Mouse (Mus musculus): ENCODE data around the gene Lrtm2. TPM values are rescaled to one million over a fixed set of nuclear protein-coding genes. Genes with fewer than 3 reads are reported as not detected.
A peak's percentile ranks its signal among the peaks of the same experiment; 100 is the strongest.

Lrtm2 gene
- polyA plus RNA-seq, 1 experiment from 2014 or later, result 0.28 TPM

GRCm38 (mm10) chr6:119329215-119329714 lies 1.3 kb downstream of the Lrtm2 start:
- no peak overlapping the region for H3K4me2 ChIP-seq (ENCODE audit: low read depth)
- no peak overlapping the region for H3K4me3 ChIP-seq (ENCODE audit: low read depth, low read length)
- DNase-seq (ENCODE audit: low spot score), result peak; percentile 29
- no peak overlapping the region for H3K9ac ChIP-seq (ENCODE audit: low read length)
- 4% methylated on average over 8 of the region's 8 CpGs for WGBS
- H3K36me3 ChIP-seq (ENCODE audit: control insufficient read depth, insufficient read depth, low read length), result no peaks in the 10 kb centered on the region
- no peak overlapping the region for H3K27ac ChIP-seq (ENCODE audit: low read depth, low read length)
- H3K27me3 ChIP-seq (ENCODE audit: control insufficient read depth, insufficient read depth, low read length), result peaks cover 37% of the 10 kb centered on the region
- no peaks in the 10 kb centered on the region for H3K9me3 ChIP-seq (ENCODE audit: control insufficient read depth, low read length)
- 0 out of 2 replicates have a peak, but pooled peaks have one; percentile 33 for ATAC-seq (ENCODE audit: insufficient read depth, low FRiP score, low TSS enrichment)
- H3K4me1 ChIP-seq (ENCODE audit: control insufficient read depth, insufficient read depth, low read length), result peaks cover 4% of the 10 kb centered on the region; the same call in 1 of the 2 replicates

DNA sequence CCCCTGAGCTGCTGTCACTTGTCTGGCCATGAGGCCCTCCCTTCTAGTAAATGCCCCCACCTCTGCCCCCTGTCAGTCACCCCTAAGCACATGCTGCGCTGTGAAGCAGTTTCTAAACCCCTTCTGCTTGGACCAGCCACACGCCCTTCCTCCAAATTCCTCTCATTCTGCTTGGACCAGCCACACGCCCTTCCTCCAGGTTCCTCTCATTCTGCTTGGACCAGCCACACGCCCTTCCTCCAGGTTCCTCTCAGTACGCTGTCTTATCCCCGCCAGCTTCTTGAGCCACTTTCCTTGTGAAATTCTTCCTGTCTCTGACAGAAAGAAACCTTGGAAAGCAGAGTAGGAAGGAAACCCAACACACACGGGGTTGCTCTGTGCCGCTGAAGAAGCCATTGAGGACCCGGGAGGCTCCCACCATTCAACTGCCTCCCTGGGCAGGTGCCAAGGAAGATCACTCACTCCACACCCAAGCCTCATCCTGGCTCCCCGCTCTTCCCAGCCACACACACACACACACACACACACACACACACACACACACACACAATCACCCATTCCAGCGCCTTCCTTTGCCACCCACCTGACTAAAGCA lies 1.9 kb downstream of the Lrtm2 start:
- Histone ChIP-seq H3K4me1 (ENCODE audit: control insufficient read depth, insufficient read depth, low read length) (peaks cover 4% of the 10 kb centered on the region; the same call in 1 of the 2 replicates), H3K4me2 (ENCODE audit: low read depth) (no peak overlapping the region), H3K27ac (ENCODE audit: low read depth, low read length) (no peak overlapping the region), H3K9me3 (ENCODE audit: control insufficient read depth, low read length) (no peaks in the 10 kb centered on the region), H3K4me3 (ENCODE audit: low read depth, low read length) (no peak overlapping the region), H3K9ac (ENCODE audit: low read length) (no peak overlapping the region), H3K27me3 (ENCODE audit: control insufficient read depth, insufficient read depth, low read length) (peaks cover 37% of the 10 kb centered on the region), H3K36me3 (ENCODE audit: control insufficient read depth, insufficient read depth, low read length) (no peaks in the 10 kb centered on the region)
- DNase-seq (ENCODE audit: low spot score) (no peak), ATAC-seq (ENCODE audit: insufficient read depth, low FRiP score, low TSS enrichment) (no peak)
- 11% methylated on average over 10 of the region's 11 CpGs for WGBS

- ATAC-seq (ENCODE audit: insufficient read depth, low FRiP score, low TSS enrichment), result no peak
- Histone ChIP-seq H3K9me3 (ENCODE audit: control insufficient read depth, low read length) (no peaks in the 10 kb centered on the region), H3K27ac (ENCODE audit: low read depth, low read length) (no peak overlapping the region), H3K4me1 (ENCODE audit: control insufficient read depth, insufficient read depth, low read length) (peaks cover 4% of the 10 kb centered on the region; the same call in 1 of the 2 replicates), H3K36me3 (ENCODE audit: control insufficient read depth, insufficient read depth, low read length) (no peaks in the 10 kb centered on the region), H3K4me2 (ENCODE audit: low read depth) (no peak overlapping the region), H3K27me3 (ENCODE audit: control insufficient read depth, insufficient read depth, low read length) (peaks cover 33% of the 10 kb centered on the region), H3K4me3 (ENCODE audit: low read depth, low read length) (no peak overlapping the region), H3K9ac (ENCODE audit: low read length) (no peak overlapping the region)
- 27% methylated on average over 7 of the region's 7 CpGs for WGBS
- DNase-seq (ENCODE audit: low spot score), result no peak
Measured at GRCm38 (mm10) chr6:119326541-119326940, 4.0 kb downstream of the Lrtm2 start.

DNA sequence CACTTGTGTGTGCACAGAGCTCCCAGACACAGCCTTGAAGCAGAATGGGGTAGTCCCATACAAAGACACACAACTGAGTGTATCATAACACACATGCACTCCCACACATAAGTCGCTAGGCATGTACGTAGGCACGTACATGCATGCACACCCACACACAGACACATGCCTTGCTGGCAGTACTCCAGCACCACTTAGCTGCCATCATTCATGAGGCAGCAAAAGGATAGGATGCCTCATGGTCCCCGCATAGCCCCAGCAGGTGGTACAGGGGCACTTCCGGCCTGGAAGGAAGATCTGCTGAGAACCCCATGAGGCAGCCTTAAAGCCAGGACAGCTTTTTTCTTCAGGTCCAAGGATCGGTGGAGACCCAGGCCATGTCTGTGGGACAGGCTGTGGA lies 4.6 kb downstream of the Lrtm2 start:
- Histone ChIP-seq H3K4me3 (ENCODE audit: low read depth, low read length) (no peak overlapping the region), H3K4me2 (ENCODE audit: low read depth) (no peak overlapping the region), H3K4me1 (ENCODE audit: control insufficient read depth, insufficient read depth, low read length) (peaks cover 4% of the 10 kb centered on the region; the same call in 1 of the 2 replicates), H3K36me3 (ENCODE audit: control insufficient read depth, insufficient read depth, low read length) (no peaks in the 10 kb centered on the region), H3K27ac (ENCODE audit: low read depth, low read length) (no peak overlapping the region), H3K27me3 (ENCODE audit: control insufficient read depth, insufficient read depth, low read length) (peaks cover 28% of the 10 kb centered on the region), H3K9ac (ENCODE audit: low read length) (no peak overlapping the region), H3K9me3 (ENCODE audit: control insufficient read depth, low read length) (no peaks in the 10 kb centered on the region)
- DNase-seq (ENCODE audit: low spot score), result no peak
- 74% methylated on average over 6 of the region's 6 CpGs for WGBS
- no peak for ATAC-seq (ENCODE audit: insufficient read depth, low FRiP score, low TSS enrichment)

DNA sequence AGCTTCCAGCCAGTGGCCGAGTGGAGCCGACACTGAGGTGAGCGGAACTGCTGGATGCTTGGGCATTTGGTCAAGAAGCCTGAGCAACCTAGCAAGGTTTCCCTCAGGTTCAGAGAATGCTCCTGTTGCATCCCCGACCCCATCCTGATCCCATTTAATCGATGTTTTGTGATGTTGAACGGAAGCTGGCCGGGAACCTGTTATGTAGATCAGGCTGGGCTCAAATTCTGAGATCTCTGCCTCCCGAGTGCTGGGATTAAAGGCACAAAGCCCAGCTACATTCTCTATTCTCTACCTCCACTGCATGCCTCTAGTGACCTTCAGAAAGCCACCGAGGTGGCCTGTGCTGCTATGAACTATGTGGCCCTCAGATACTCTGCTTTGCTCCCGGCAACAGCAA lies 5.8 kb downstream of the Lrtm2 start:
- Histone ChIP-seq H3K9me3 (ENCODE audit: control insufficient read depth, low read length) (no peaks in the 10 kb centered on the region), H3K27me3 (ENCODE audit: control insufficient read depth, insufficient read depth, low read length) (peaks cover 16% of the 10 kb centered on the region), H3K36me3 (ENCODE audit: control insufficient read depth, insufficient read depth, low read length) (no peaks in the 10 kb centered on the region), H3K4me3 (ENCODE audit: low read depth, low read length) (no peak overlapping the region), H3K27ac (ENCODE audit: low read depth, low read length) (no peak overlapping the region), H3K9ac (ENCODE audit: low read length) (no peak overlapping the region), H3K4me1 (ENCODE audit: control insufficient read depth, insufficient read depth, low read length) (no peaks in the 10 kb centered on the region), H3K4me2 (ENCODE audit: low read depth) (no peak overlapping the region)
- no peak for DNase-seq (ENCODE audit: low spot score)
- 54% methylated on average over 10 of the region's 10 CpGs for WGBS
- no peak for ATAC-seq (ENCODE audit: insufficient read depth, low FRiP score, low TSS enrichment)

- DNase-seq (ENCODE audit: low spot score) (no peak), ATAC-seq (ENCODE audit: insufficient read depth, low FRiP score, low TSS enrichment) (no peak)
- H3K4me2 ChIP-seq (ENCODE audit: low read depth), result no peak overlapping the region
- no peaks in the 10 kb centered on the region for H3K9me3 ChIP-seq (ENCODE audit: control insufficient read depth, low read length)
- 83% methylated on average over 7 of the region's 7 CpGs for WGBS
- H3K4me3 ChIP-seq (ENCODE audit: low read depth, low read length), result no peak overlapping the region
- no peak overlapping the region for H3K27ac ChIP-seq (ENCODE audit: low read depth, low read length)
- no peaks in the 10 kb centered on the region for H3K36me3 ChIP-seq (ENCODE audit: control insufficient read depth, insufficient read depth, low read length)
- H3K27me3 ChIP-seq (ENCODE audit: control insufficient read depth, insufficient read depth, low read length), result no peaks in the 10 kb centered on the region
- H3K9ac ChIP-seq (ENCODE audit: low read length), result no peak overlapping the region
- no peaks in the 10 kb centered on the region for H3K4me1 ChIP-seq (ENCODE audit: control insufficient read depth, insufficient read depth, low read length)
Measured at GRCm38 (mm10) chr6:119321752-119322151, 8.8 kb downstream of the Lrtm2 start.

DNA sequence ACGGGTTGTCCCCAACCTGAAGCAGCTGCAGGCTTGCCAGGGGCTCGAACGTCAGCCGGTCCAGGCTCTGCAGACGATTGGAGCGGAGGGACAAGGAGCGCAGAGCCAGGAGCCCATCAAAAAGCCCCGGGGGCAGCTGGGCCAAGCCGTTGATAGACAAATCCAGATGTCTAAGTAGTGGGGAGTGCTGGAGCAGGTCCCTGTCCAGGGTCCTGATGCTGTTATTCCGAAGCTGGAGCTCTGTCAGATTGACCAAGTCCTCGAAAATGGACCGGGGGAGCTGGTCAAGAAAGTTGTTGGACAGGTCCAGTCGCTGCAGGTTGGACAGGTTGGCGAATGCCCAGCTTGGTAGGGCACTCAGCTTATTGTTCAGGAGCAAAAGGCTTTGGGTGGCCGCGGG lies 10.1 kb downstream of the Lrtm2 start:
- no peak overlapping the region for H3K4me2 ChIP-seq (ENCODE audit: low read depth)
- no peaks in the 10 kb centered on the region for H3K9me3 ChIP-seq (ENCODE audit: control insufficient read depth, low read length)
- H3K4me3 ChIP-seq (ENCODE audit: low read depth, low read length), result no peak overlapping the region
- no peaks in the 10 kb centered on the region for H3K27me3 ChIP-seq (ENCODE audit: control insufficient read depth, insufficient read depth, low read length)
- WGBS, result 40% methylated on average over 16 of the region's 16 CpGs
- H3K27ac ChIP-seq (ENCODE audit: low read depth, low read length), result no peak overlapping the region
- DNase-seq (ENCODE audit: low spot score) (peak; percentile 38), ATAC-seq (ENCODE audit: insufficient read depth, low FRiP score, low TSS enrichment) (no peak)
- H3K9ac ChIP-seq (ENCODE audit: low read length), result no peak overlapping the region
- H3K36me3 ChIP-seq (ENCODE audit: control insufficient read depth, insufficient read depth, low read length), result no peaks in the 10 kb centered on the region
- no peaks in the 10 kb centered on the region for H3K4me1 ChIP-seq (ENCODE audit: control insufficient read depth, insufficient read depth, low read length)

DNA sequence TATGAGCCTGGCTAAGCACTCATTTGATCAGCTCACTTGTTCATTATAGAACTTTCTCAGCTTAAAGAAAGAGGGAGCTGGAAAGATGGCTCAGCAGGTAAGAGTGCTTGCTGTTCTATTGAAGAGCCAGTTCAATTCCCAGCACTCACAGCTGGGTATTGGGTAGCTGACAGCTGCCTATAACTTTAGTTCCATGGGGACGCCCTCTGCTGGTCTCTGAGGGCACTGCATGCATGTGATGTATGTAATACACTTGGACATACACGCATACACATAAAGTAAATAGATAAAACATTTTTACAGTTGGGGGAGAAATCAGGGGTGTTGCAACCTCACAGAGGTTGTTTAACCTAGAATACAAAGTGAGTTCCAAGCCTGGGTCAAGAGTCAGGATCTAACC lies 11.2 kb downstream of the Lrtm2 start:
- Histone ChIP-seq H3K4me1 (ENCODE audit: control insufficient read depth, insufficient read depth, low read length) (no peaks in the 10 kb centered on the region), H3K36me3 (ENCODE audit: control insufficient read depth, insufficient read depth, low read length) (no peaks in the 10 kb centered on the region), H3K27ac (ENCODE audit: low read depth, low read length) (no peak overlapping the region), H3K9me3 (ENCODE audit: control insufficient read depth, low read length) (no peaks in the 10 kb centered on the region), H3K9ac (ENCODE audit: low read length) (no peak overlapping the region), H3K4me2 (ENCODE audit: low read depth) (no peak overlapping the region), H3K4me3 (ENCODE audit: low read depth, low read length) (no peak overlapping the region), H3K27me3 (ENCODE audit: control insufficient read depth, insufficient read depth, low read length) (no peaks in the 10 kb centered on the region)
- ATAC-seq (ENCODE audit: insufficient read depth, low FRiP score, low TSS enrichment) (no peak), DNase-seq (ENCODE audit: low spot score) (no peak)
- 78% methylated on average over 2 of the region's 2 CpGs for WGBS

DNA sequence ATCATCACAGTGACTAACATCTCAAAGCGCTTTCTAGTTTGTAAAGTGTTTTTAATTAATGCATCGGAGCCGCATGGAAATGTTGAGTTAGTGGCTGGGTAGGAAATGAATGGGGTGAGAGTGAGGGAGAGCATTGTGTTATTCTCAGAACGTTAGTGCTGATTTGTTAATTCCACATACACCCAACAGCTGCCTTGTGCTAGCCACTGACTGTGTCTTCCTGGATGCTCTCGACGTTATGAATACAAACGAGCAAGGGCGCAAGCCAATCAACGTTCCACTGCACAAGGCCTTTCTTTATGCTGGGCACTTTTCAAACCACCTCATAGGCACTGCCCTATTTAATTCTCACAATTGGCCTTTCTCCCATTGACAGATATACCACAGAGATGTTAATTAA lies 11.8 kb downstream of the Lrtm2 start:
- H3K27ac ChIP-seq (ENCODE audit: low read depth, low read length), result no peak overlapping the region
- no peaks in the 10 kb centered on the region for H3K36me3 ChIP-seq (ENCODE audit: control insufficient read depth, insufficient read depth, low read length)
- H3K4me1 ChIP-seq (ENCODE audit: control insufficient read depth, insufficient read depth, low read length), result no peaks in the 10 kb centered on the region
- no peaks in the 10 kb centered on the region for H3K9me3 ChIP-seq (ENCODE audit: control insufficient read depth, low read length)
- no peaks in the 10 kb centered on the region for H3K27me3 ChIP-seq (ENCODE audit: control insufficient read depth, insufficient read depth, low read length)
- DNase-seq (ENCODE audit: low spot score) (no peak), ATAC-seq (ENCODE audit: insufficient read depth, low FRiP score, low TSS enrichment) (peak; percentile 27; the same call in 1 of the 2 replicates)
- 81% methylated on average over 9 of the region's 9 CpGs for WGBS
- no peak overlapping the region for H3K4me2 ChIP-seq (ENCODE audit: low read depth)
- H3K4me3 ChIP-seq (ENCODE audit: low read depth, low read length), result no peak overlapping the region
- no peak overlapping the region for H3K9ac ChIP-seq (ENCODE audit: low read length)

Data from neural tube, embryonic 11.5 days (tissue).